Mouse (Mus musculus) lung, postnatal 10 days (tissue): ENCODE measurements around the gene Ptgir.

Experiments used
- DNase-seq: peaks from one replicate; pipeline ENCODE4 v3.0.0; 2021

The Ptgir gene

GRCm38 (mm10) chr7:16892352-16892730 is 13.9 kb upstream of the Ptgir start:
- DNase-seq: no peak

- no peak for DNase-seq
Measured at GRCm38 (mm10) chr7:16893612-16894011, 12.7 kb upstream of the Ptgir start.

GRCm38 (mm10) chr7:16894279-16894678 is 12.0 kb upstream of the Ptgir start:
- no peak for DNase-seq

GRCm38 (mm10) chr7:16895000-16895399 is 11.3 kb upstream of the Ptgir start:
- peak; percentile 90 for DNase-seq

- DNase-seq: no peak
Measured at GRCm38 (mm10) chr7:16895511-16895910, 10.8 kb upstream of the Ptgir start.

- no peak for DNase-seq
Measured at GRCm38 (mm10) chr7:16900526-16900925, 5.8 kb upstream of the Ptgir start.

- no peak for DNase-seq
Measured at GRCm38 (mm10) chr7:16903439-16903955, 2.8 kb upstream of the Ptgir start.

- no peak for DNase-seq
Measured at GRCm38 (mm10) chr7:16904120-16904675, 2.1 kb upstream of the Ptgir start.

GRCm38 (mm10) chr7:16905491-16906021 is 734 bp upstream of the Ptgir start:
- DNase-seq: peak; percentile 69

- no peak for DNase-seq
Measured at GRCm38 (mm10) chr7:16906889-16907559, 734 bp downstream of the Ptgir start.

- no peak for DNase-seq
Measured at GRCm38 (mm10) chr7:16907842-16908241, 1.6 kb downstream of the Ptgir start.

GRCm38 (mm10) chr7:16908367-16908766 is 2.1 kb downstream of the Ptgir start:
- DNase-seq: no peak

- DNase-seq: no peak
Measured at GRCm38 (mm10) chr7:16908859-16909258, 2.6 kb downstream of the Ptgir start.

- no peak for DNase-seq
Measured at GRCm38 (mm10) chr7:16909909-16910308, 3.6 kb downstream of the Ptgir start.

GRCm38 (mm10) chr7:16911904-16912303 is 5.6 kb downstream of the Ptgir start:
- DNase-seq: no peak

GRCm38 (mm10) chr7:16912360-16912759 is 6.1 kb downstream of the Ptgir start:
- no peak for DNase-seq

GRCm38 (mm10) chr7:16913806-16914452 is 7.6 kb downstream of the Ptgir start:
- DNase-seq: peak; percentile 86

GRCm38 (mm10) chr7:16914453-16915343 is 8.4 kb downstream of the Ptgir start:
- no peak for DNase-seq

- DNase-seq: no peak
Measured at GRCm38 (mm10) chr7:16915461-16916340, 9.4 kb downstream of the Ptgir start.

GRCm38 (mm10) chr7:16916342-16917265 is 10.3 kb downstream of the Ptgir start:
- peak; percentile 63 for DNase-seq

- DNase-seq: no peak
Measured at GRCm38 (mm10) chr7:16917447-16917846, 11.2 kb downstream of the Ptgir start.
